Mouse (Mus musculus): ENCODE data around the gene Nras.

DNA sequence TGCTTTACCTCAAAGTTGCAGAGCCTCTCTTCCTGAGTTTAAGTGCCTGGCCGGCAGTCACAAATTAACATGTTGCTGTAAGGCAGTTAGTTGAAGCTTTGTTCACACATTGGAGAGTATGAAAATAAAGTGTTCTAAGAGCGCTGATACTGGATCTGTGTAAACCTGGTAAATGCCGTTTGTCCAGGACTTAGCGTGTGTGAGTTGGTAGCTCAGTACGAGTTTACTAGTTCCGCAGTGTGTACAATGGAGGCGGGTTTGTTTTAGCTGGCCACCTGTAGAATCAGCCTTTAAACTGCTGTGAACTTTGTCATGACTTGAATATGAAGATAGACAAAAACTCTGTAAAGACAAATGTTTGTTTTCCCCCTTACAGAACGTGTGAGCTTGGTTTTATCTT lies 8.8 kb downstream of the Nras start:
- TF ChIP-seq CTCF (IDR thresholded peaks at IDR 0.05; ENCODE audit: low read depth, low read length) (no peak), POLR2A (IDR thresholded peaks at IDR 0.05; ENCODE audit: insufficient read depth, low read length) (no peak)

Data from ES-Bruce4 (cell line).